9 mouse cellular contexts compared by ENCODE assay signal in the genomic region with DNA sequence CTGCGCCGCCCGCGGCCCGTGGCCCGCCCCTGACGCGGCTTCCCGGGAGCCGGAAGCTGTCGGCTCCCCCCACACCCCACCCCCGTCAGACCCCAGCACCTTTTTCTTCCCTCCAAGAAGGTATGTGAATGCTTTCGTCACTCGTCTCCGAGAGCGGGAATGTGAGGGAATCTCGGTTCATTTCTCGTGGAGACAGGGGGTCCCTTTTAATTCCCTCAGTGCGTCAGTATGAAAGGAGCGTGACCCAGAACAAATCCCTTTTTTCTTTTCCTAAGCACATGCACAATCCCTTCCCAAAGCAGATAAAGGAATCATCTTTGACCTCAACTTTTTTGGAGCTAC. TPM values are rescaled to one million over a fixed set of nuclear protein-coding genes. Genes with fewer than 3 reads are reported as not detected.
DNase-seq lines count a peak whose midpoint lies in the region; ATAC-seq and TF ChIP-seq lines count a peak whose summit lies in the region.
"Had no signal": no experiment of that assay in that cellular context is flagged by ENCODE, and none has a peak within 500 bp of the region (broad histone marks: within the 10 kb centered on the region; RNA-seq: fewer than 3 reads in every experiment).

No protein-coding gene starts in this region.

- peak overlapping the region; percentile 76 for H3K4me3 ChIP-seq in kidney, embryonic 16.5 days (ENCODE audit: low read length)
- peak overlapping the region; percentile 85 for H3K4me3 ChIP-seq in hindbrain, embryonic 16.5 days (ENCODE audit: low read length)
- H3K4me3 ChIP-seq in midbrain, postnatal 0 days (ENCODE audit: low read depth, low read length), result peak overlapping the region; percentile 97

- H3K9me3 ChIP-seq in kidney, embryonic 16.5 days (ENCODE audit: low read length), result no peaks in the 10 kb centered on the region
- no peaks in the 10 kb centered on the region for H3K9me3 ChIP-seq in hindbrain, embryonic 16.5 days (ENCODE audit: control insufficient read depth, low read length)
- H3K9me3 ChIP-seq in midbrain, postnatal 0 days (ENCODE audit: low read length), result no peaks in the 10 kb centered on the region

- H3K36me3 ChIP-seq in kidney, embryonic 16.5 days (ENCODE audit: insufficient read depth, low read length), result no peaks in the 10 kb centered on the region
- no peaks in the 10 kb centered on the region for H3K36me3 ChIP-seq in hindbrain, embryonic 16.5 days (ENCODE audit: control insufficient read depth, insufficient read depth, low read length)
- H3K36me3 ChIP-seq in midbrain, postnatal 0 days (ENCODE audit: insufficient read depth, low read length), result no peaks in the 10 kb centered on the region

- no peak for ATAC-seq in kidney, embryonic 16.5 days (ENCODE audit: low FRiP score, low TSS enrichment)
- no peak for ATAC-seq in hindbrain, embryonic 16.5 days
- ATAC-seq in midbrain, postnatal 0 days (ENCODE audit: low FRiP score), result no peak; the same call in 1 of the 2 replicates

- under 1% methylated on average over 14 of the region's 20 CpGs for WGBS in kidney, embryonic 16.5 days
- 0% methylated on average over 13 of the region's 20 CpGs for WGBS in hindbrain, embryonic 16.5 days
- 0% methylated on average over 19 of the region's 20 CpGs for WGBS in midbrain, postnatal 0 days

- H3K27ac ChIP-seq in kidney, embryonic 16.5 days (ENCODE audit: low read length), result peak overlapping the region; percentile 95; the same call in 1 of the 2 replicates
- peak overlapping the region; percentile 98 for H3K27ac ChIP-seq in hindbrain, embryonic 16.5 days (ENCODE audit: low read depth, low read length)
- peak overlapping the region; percentile 94 for H3K27ac ChIP-seq in midbrain, postnatal 0 days (ENCODE audit: low read depth, low read length)
- H3K27ac ChIP-seq: macrophage had no signal

- no peak for DNase-seq in kidney, postnatal 10 days
- peak; percentile 63 for DNase-seq in embryo, embryonic 11.5 days (ENCODE audit: low read depth, low spot score)
- DNase-seq in midbrain, postnatal 0 days (ENCODE audit: low spot score), result no peak
- DNase-seq in cerebellum, postnatal 36 days, result no peak
- no peak for DNase-seq in gastrocnemius, adult 18-20 months (ENCODE audit: low spot score)
- DNase-seq in cerebellum, postnatal 25 days, result no peak

- H3K9ac ChIP-seq in kidney, embryonic 16.5 days (replicated peaks; ENCODE audit: low read length), result peak overlapping the region; percentile 99
- H3K9ac ChIP-seq in hindbrain, embryonic 16.5 days (ENCODE audit: low read depth, low read length), result peak overlapping the region; percentile 100
- peak overlapping the region; percentile 99 for H3K9ac ChIP-seq in midbrain, postnatal 0 days (replicated peaks; ENCODE audit: low read length, poor library complexity, severe bottlenecking)

- H3K4me2 ChIP-seq in kidney, embryonic 16.5 days (replicated peaks; ENCODE audit: low read depth, low read length), result peak overlapping the region; percentile 75
- H3K4me2 ChIP-seq in hindbrain, embryonic 16.5 days (ENCODE audit: low read length), result peak overlapping the region; percentile 57
- peak overlapping the region; percentile 70 for H3K4me2 ChIP-seq in midbrain, postnatal 0 days (ENCODE audit: low read depth, low read length, poor library complexity, severe bottlenecking)

- no peaks in the 10 kb centered on the region for H3K27me3 ChIP-seq in kidney, embryonic 16.5 days (ENCODE audit: insufficient read depth, low read length)
- H3K27me3 ChIP-seq in hindbrain, embryonic 16.5 days (replicated peaks; ENCODE audit: control insufficient read depth, insufficient read depth, low read length), result no peaks in the 10 kb centered on the region
- no peaks in the 10 kb centered on the region for H3K27me3 ChIP-seq in midbrain, postnatal 0 days (ENCODE audit: insufficient read depth, low read length)

- peaks cover 8% of the 10 kb centered on the region; the same call in 1 of the 2 replicates for H3K4me1 ChIP-seq in kidney, embryonic 16.5 days (ENCODE audit: insufficient read depth, low read length)
- peaks cover 3% of the 10 kb centered on the region; the same call in 1 of the 2 replicates for H3K4me1 ChIP-seq in hindbrain, embryonic 16.5 days (ENCODE audit: control insufficient read depth, insufficient read depth, low read depth, low read length)
- no peaks in the 10 kb centered on the region for H3K4me1 ChIP-seq in midbrain, postnatal 0 days (ENCODE audit: insufficient read depth, low read length)

- TF ChIP-seq CTCF in midbrain, postnatal 0 days (IDR thresholded peaks at IDR 0.05), result no peak

RNA-seq across cellular contexts. Expression of gene Zfyve9, which starts 0.2 kb away (rescaled TPM):
- 2.8 and 3.4 TPM in 2 replicates for polyA plus RNA-seq in kidney, embryonic 16.5 days (2015; fragmentation: Nextera tagmentation; extraction: Ambion mirVana)
- polyA plus RNA-seq in hindbrain, embryonic 16.5 days (2015; fragmentation: Nextera tagmentation; extraction: Ambion mirVana), result 4.7 and 5.9 TPM in 2 replicates
- 29.9 and 36.0 TPM in 2 replicates for total RNA-seq in midbrain, postnatal 0 days (2014; rRNA removed)
- 7.2 and 9.1 TPM in 2 replicates for polyA plus RNA-seq in midbrain, postnatal 0 days (2015; fragmentation: Nextera tagmentation; extraction: Ambion mirVana)
- 10 to 100 TPM; 58.2 to 61.6 TPM for total RNA-seq in gastrocnemius, adult 18-20 months (2021)

RNA-seq across cellular contexts. Expression of gene Btf3l4, which starts 52.6 kb away (rescaled TPM):
- polyA plus RNA-seq in kidney, embryonic 16.5 days (2015; fragmentation: Nextera tagmentation; extraction: Ambion mirVana), result 139 and 146 TPM in 2 replicates
- polyA plus RNA-seq in hindbrain, embryonic 16.5 days (2015; fragmentation: Nextera tagmentation; extraction: Ambion mirVana), result 129 and 147 TPM in 2 replicates
- 101 and 137 TPM in 2 replicates for total RNA-seq in midbrain, postnatal 0 days (2014; rRNA removed)
- polyA plus RNA-seq in midbrain, postnatal 0 days (2015; fragmentation: Nextera tagmentation; extraction: Ambion mirVana), result 156 and 164 TPM in 2 replicates
- total RNA-seq in gastrocnemius, adult 18-20 months (2021), result 10 to 100 TPM; 39.5 to 44.5 TPM

RNA-seq across cellular contexts. Expression of gene Txndc12, which starts 53.6 kb away (rescaled TPM):
- polyA plus RNA-seq in kidney, embryonic 16.5 days (2015; fragmentation: Nextera tagmentation; extraction: Ambion mirVana), result 104 and 108 TPM in 2 replicates
- polyA plus RNA-seq in hindbrain, embryonic 16.5 days (2015; fragmentation: Nextera tagmentation; extraction: Ambion mirVana), result 68.7 and 70.4 TPM in 2 replicates
- 36.1 and 48.5 TPM in 2 replicates for total RNA-seq in midbrain, postnatal 0 days (2014; rRNA removed)
- polyA plus RNA-seq in midbrain, postnatal 0 days (2015; fragmentation: Nextera tagmentation; extraction: Ambion mirVana), result 59.7 and 61.0 TPM in 2 replicates
- 10 to 100 TPM; 10.9 to 12.0 TPM for total RNA-seq in gastrocnemius, adult 18-20 months (2021)
